Mouse (Mus musculus) embryonic stem cell, embryonic (primary cell): ENCODE measurements around the gene Il10.

Source experiments
- CTCF ChIA-PET, 4 experiments: fragments of 300-600 bp in 2 of 4; fragments of 350-600 bp in 2 of 4; sonication (Branson Sonifier 250); formaldehyde crosslinking; loops; one replicate each; lab custom pipeline; 2022; ENCODE audit warnings: inconsistent platforms in 2 of 4; lab: Charles Lee
- POLR2A ChIA-PET, 4 experiments: fragments of 300-600 bp in 2 of 4; fragments of 350-600 bp in 2 of 4; sonication (Branson Sonifier 250); formaldehyde crosslinking; loops; one replicate each; lab custom pipeline; 2022; ENCODE audit warnings: antibody characterized with exemption in 4 of 4, inconsistent platforms in 1 of 4; lab: Charles Lee

Gene Il10

DNA sequence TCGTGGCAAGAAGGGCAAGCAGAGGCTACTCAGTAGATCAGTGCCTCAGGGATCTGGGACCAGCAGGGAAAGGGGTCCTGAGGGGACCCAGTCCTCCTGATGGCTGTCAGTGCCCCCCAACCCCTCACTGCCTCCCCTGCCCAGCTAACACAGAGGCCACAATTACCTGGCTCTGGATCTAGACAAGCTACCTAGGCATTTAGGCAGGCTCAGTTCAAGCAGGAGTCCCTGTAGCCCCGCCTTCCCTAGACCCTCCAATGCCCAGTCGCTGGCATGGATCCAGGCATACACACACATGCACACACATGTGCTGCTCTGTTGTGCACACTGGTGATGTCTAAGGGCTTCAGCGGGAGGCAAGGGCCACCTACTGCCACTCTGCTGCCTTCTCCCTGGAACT lies 34.6 kb downstream of the Il10 start:
- ChIA-PET CTCF (interaction anchor here in 3 of 4 experiments (0.5 to 2.7 kb wide), 7 partner anchors 13 to 268 kb away, joined by 3 to 39 read pairs (median 6); no protein-coding TSS in a partner anchor), POLR2A (interaction anchor here in 2 of 4 experiments (1.0 to 1.4 kb wide), 2 partner anchors 175 to 177 kb away, joined by 3 to 4 read pairs; no protein-coding TSS in a partner anchor)

DNA sequence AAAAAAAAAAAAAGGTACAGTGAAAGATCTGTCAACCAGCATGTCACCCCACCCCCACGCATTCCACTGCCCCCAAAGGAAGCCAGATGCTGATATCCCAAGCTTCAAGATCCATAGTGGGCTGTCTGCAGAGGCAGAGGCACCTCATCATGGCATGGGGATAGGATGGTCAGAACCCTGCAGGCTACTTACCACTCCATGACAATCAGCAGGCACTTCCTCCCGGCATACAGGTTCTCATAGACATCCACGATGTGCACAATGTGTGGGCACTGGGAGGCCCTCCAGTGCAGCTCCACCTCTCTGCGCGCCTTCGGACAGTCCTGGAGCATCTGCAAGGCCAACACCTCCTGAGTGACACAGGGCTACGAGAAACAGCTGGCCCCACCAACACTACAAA lies 38.8 kb downstream of the Il10 start:
- POLR2A ChIA-PET, result interaction anchor here in 2 of 4 experiments (0.6 kb wide), 2 partner anchors 126 to 420 kb away, joined by 3 read pairs; no protein-coding TSS in a partner anchor
- CTCF ChIA-PET, result interaction anchor here (0.6 to 3.5 kb wide), 15 partner anchors 73 to 1728 kb away, joined by 3 to 27 read pairs (median 5); partner anchors contain the start of gene Rassf5 (in 1 of the 4)

DNA sequence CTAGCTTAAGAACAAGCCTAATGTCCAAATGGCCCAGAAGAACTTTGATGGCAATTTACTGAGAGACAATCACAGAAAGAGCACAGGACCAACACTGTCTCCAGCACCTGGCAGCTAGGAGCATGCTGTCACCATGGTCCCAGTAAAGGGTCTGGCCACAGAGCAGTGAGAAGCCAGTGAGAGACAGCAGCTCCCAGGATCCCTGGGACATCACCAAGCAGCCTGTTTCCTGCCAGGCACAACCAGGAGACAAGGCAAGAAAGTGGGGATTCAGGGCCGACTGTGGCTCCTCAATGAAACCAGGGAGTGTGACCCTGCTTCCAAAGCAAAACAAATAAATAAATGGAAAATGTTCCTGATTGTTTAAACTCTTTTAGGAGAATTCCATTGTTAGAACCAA lies 39.8 kb downstream of the Il10 start:
- POLR2A ChIA-PET, result interaction anchor here in 1 of 4 experiments (0.6 kb wide), 1 partner anchor 181 kb away, joined by 3 read pairs; no protein-coding TSS in a partner anchor
- CTCF ChIA-PET, result interaction anchor here (0.9 to 3.5 kb wide), 28 partner anchors 9 to 509 kb away, joined by 3 to 27 read pairs (median 5); partner anchors contain the start of gene Rassf5 (in 1 of the 4)

DNA sequence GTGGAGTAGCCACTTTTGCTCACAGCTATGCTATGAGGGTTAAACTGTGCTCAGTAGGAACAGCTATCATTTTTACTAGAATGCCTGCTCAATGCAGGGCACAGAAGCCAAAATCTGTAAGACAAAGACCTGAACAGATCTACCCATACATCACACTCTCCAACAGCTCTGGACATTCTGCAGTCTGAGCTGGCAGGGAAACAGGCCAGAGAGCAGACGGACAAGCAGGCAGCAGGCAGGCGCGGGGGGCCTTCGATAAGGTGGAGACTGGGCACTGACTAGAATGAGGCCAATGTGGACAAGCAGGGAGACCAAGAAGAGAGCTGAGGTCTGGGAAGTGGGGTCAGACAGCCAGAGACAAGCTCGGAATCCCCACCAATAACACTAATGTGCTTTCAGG lies 40.2 kb downstream of the Il10 start:
- CTCF ChIA-PET, result interaction anchor here (0.5 to 3.5 kb wide), 72 partner anchors 8 to 1403 kb away, joined by 3 to 27 read pairs (median 4); partner anchors contain the start of gene Rassf5 (in 1 of the 4)
- POLR2A ChIA-PET, result interaction anchor here in 2 of 4 experiments (0.5 to 1.4 kb wide), 6 partner anchors 38 to 515 kb away, joined by 3 to 4 read pairs (median 3); partner anchors contain the start of genes AA986860 (in 1 of the 2), Fam72a (in 1 of the 2) and Mapkapk2 (in 1 of the 2)

DNA sequence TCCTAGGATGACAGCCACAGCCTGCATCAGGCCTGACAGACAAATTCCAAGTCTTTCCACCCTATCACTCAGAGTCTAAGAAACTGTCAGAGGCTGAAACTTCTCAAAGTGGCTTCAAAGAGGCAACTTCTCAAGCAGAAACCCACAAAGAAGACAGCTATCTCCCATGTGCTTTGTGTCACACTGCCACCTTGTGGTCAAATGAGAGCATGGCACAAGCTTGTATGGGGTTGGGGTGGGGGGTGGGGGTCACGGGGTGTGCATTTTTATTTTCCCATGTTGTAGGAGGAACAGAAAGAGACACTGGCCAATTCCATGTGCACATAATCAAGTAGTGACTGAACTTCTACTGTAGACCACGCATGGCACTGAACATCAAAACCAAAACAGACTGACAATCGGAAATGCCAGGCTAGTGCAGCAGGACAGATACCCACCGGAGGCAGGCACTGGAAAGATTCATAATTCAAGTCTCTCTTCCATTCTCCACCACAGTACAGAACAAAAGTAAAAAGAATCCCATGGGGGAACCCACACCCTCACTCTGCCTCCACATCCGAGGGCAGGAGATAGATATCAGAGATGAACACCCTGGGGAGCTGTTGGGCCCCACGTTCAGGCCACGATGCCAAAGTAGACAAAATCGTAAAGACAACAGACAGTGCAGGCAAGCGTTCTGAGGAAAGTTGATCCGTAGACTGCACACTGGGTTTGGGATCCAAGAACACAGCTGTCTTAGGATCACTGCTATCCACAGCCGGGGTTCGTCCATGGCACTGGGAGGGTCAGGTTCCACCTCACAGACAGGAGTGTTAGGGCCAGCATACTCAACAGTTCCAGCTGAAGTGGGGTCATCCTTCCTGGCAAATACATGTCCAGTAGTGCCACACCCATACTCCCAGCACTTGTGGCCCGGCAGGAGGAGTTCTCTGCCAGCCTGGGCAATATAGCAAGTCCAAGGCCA lies 40.9 kb downstream of the Il10 start:
- CTCF ChIA-PET, result interaction anchor here (0.5 to 3.5 kb wide), 84 partner anchors 8 to 1402 kb away, joined by 3 to 27 read pairs (median 4); partner anchors contain the start of gene Rassf5 (in 1 of the 4)
- POLR2A ChIA-PET, result interaction anchor here in 2 of 4 experiments (0.5 to 1.4 kb wide), 5 partner anchors 37 to 516 kb away, joined by 3 to 4 read pairs (median 3); partner anchors contain the start of genes AA986860 (in 1 of the 2), Fam72a (in 1 of the 2) and Mapkapk2 (in 1 of the 2)

DNA sequence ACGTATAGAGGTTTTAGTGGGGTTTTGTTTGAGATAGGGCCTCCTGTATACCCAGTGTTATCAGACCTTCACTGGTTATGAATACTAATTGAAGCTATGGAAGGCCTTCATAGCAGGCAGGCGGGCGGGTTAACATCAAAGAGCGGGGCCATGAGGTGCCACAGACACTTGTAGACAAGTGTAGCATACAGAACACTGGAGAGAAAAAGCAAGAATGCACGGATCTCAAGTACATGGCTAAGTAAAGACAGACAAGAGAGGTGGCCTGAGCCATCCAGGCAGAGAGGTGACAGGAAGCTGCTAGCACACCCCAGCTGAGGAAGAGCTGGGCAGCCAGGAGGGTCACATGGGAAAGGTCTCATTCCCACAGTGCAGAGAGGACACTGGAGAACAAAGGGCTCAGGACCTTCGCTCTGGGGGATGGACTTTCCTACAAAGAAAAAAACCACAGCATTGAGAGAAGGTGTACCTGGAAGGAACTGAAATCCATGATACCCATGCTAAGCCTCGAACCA lies 42.2 kb downstream of the Il10 start:
- CTCF ChIA-PET, result interaction anchor here in 3 of 4 experiments (0.6 to 3.1 kb wide), 11 partner anchors 9 to 571 kb away, joined by 3 to 18 read pairs (median 4); no protein-coding TSS in a partner anchor

DNA sequence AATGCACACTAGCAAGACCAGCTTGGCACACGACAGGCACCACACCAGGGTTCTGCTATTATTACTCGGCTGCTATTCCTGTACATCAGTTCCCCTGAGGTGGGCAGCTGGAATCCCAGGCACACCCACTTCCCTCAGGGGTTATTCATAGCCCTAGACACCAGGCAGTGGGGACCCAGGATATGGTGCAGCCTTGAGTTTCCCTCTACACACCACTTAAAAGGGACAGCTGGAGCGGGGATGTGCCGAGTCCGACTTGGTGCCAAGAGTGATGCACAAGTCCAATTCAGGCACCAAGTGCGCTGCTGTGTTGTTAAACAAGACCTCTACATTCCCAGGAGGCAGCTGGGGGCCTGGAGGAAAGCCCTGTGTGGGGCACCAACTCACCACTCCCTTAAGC lies 43.2 kb downstream of the Il10 start:
- POLR2A ChIA-PET, result interaction anchor here in 2 of 4 experiments (0.7 to 0.9 kb wide), 2 partner anchors 20 to 221 kb away, joined by 3 to 4 read pairs; no protein-coding TSS in a partner anchor
- CTCF ChIA-PET, result interaction anchor here in 2 of 4 experiments (0.6 to 3.1 kb wide), 4 partner anchors 10 to 284 kb away, joined by 4 to 12 read pairs (median 4); no protein-coding TSS in a partner anchor

More for the DNA sequence above, 42.2 kb downstream of the Il10 start:
- POLR2A ChIA-PET, result no interaction called here

DNA sequence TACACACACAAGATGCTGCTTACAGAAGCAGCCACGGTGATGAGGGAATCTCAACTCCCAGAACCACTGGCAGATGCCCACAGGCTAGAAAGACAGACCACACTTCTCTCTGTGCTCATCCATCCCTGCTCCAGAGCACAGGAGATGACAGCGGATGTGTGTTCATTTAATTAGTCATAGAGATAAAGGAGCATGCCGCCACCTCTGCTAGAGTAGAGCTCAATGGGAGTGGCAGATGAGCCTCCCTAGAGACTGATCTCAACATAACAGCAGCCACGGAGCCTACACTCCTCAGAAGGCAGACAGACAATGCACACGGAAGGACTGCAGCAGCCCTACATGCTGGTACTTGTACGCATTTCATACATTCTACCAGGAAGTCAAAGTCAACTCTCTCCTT lies 44.6 kb downstream of the Il10 start:
- CTCF ChIA-PET, result interaction anchor here in 1 of 4 experiments (1.0 kb wide), 1 partner anchor 47 kb away, joined by 3 read pairs; no protein-coding TSS in a partner anchor
- POLR2A ChIA-PET, result no interaction called here

DNA sequence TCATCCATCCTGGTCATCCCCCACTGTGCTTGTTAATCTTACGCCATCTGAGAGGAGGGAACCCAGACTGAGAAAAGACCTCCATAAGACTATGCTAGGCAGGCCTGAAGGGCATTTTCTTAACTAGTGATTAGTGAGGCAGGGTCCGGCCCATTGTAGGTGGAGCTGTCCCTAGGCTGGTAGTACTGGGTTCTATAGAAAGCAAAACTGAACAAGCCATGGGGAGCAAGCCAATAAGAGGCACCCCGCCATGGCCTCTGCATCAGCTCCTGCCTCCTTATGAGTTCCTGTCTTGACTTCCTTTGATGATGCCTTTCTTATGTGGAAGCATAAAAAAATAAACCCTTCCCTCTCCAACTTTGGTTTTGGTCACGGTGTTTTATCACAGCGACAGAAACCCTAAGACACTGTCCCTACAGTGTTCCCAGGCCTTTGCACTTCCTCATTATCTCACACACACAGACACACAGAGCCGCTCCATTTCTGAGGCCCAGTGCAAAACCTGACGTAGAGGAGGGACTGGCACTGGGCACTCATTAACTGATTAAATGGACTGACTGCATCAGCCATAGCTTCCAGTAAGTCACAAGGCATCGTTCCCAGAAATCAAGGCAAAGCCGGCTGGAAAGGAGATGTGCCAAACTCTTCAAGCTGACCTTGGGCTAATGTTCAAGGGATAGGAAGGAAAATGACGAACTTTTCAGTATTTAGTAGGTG lies 48.5 kb downstream of the Il10 start:
- POLR2A ChIA-PET, result interaction anchor here in 2 of 4 experiments (0.9 to 1.2 kb wide), 2 partner anchors 11 to 113 kb away, joined by 3 read pairs; no protein-coding TSS in a partner anchor
- CTCF ChIA-PET, result interaction anchor here in 2 of 4 experiments (0.9 to 1.5 kb wide), 4 partner anchors 8 to 192 kb away, joined by 3 to 10 read pairs (median 4); no protein-coding TSS in a partner anchor

DNA sequence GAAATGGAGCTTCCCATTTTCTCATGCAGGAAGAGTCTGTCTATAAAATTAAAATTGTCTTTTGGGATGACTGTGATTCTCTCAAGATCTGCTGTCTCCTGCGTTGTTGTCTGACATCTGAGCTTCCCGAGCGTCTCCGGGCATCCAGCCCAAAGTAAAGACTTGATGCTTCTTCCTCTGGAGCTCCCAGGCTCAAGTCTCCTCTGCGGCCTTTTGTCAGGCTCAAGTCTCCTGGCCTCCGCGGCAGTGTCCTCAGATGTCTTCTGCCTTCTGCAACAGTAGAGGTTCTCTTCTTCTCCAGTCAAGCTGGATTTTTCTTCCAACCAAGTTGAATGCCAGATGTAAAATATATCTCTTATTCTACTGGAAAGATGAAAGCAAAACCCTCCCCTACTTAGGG lies 49.4 kb downstream of the Il10 start:
- CTCF ChIA-PET, result interaction anchor here in 2 of 4 experiments (1.0 to 1.5 kb wide), 3 partner anchors 9 to 191 kb away, joined by 4 to 10 read pairs (median 4); no protein-coding TSS in a partner anchor
- POLR2A ChIA-PET, result no interaction called here

DNA sequence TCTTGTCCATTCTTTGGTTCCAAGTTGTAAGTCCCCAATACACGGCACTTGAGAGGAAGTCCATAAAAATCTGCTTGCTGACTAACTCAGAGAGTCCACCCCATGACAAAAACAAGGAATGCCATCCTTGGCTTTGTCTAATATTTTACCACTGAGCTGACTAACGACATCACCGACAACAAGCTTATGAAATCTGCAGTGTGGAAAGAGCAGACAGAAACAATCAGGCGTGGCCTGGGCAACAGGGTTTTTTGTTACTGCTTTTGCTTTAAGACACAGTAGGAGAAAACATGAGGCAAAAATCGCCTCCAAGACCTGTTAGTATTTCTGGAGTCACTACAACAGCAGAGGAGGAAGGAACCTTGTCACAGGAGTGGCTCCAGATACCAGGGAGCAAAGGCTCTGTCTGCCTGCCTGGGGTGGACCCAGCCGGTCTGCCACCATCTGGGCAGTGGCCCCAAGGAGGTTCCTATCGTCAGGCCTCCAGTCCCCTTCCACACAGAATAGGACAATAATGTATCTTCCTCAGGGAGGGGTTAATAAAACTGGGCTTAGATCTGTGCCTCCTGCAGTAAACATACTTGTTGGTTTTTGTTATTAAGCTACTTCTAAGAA lies 52.8 kb downstream of the Il10 start:
- ChIA-PET CTCF (interaction anchor here in 3 of 4 experiments (1.6 to 2.3 kb wide), 4 partner anchors 12 to 13 kb away, joined by 5 to 9 read pairs (median 8); no protein-coding TSS in a partner anchor), POLR2A (no interaction called here)

DNA sequence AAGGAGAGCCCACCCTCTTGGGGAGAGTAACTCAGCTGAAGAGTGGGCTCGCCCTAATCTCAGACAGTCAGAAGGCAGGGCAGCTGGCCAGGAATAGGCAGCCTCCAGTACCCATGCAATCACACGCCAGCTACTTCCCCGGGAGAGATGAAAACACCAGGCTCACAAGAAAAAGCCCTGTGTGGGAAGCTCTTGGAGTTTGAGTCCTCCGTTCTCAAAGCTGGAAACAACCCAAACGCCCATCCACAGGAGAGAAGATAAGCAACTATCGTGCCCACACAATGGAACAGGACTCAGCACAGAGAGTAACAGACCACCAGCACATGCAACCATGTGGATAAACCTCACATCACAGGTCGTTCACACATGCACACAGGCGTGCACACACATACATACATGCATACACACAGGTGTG lies 54.9 kb downstream of the Il10 start:
- ChIA-PET CTCF (interaction anchor here (0.5 to 1.7 kb wide), 5 partner anchors 15 to 311 kb away, joined by 3 to 5 read pairs (median 3); no protein-coding TSS in a partner anchor), POLR2A (interaction anchor here in 1 of 4 experiments (1.4 kb wide), 1 partner anchor 64 kb away, joined by 3 read pairs; the partner anchor contains the start of gene Dyrk3)
